Mouse (Mus musculus) kidney, adult 11 months (tissue): ENCODE measurements at regions not wholly inside any gene's neighbourhood (a gene's known extent, or its start where the extent isn't known, plus 50 kb on each side); places are given as distances from the start of the nearest gene placed in this dataset.
A peak's percentile ranks its signal among the peaks of the same experiment; 100 is the strongest.
"Not testable (repeated sequence)": the region's sequence is repeated elsewhere in the genome, so short reads cannot be mapped to it uniquely, and the experiment has no call there.

Experiments
- DNase-seq: peaks from one replicate; pipeline ENCODE4 v3.0.0; 2022

- no peak for DNase-seq
Measured at GRCm38 (mm10) chr13:72282764-72283163, 319.2 kb upstream of the Irx1 start.

GRCm38 (mm10) chr13:72283701-72284100 is 320.2 kb upstream of the Irx1 start:
- no peak for DNase-seq

- no peak for DNase-seq
Measured at GRCm38 (mm10) chr13:72286301-72286700, 322.8 kb upstream of the Irx1 start.

GRCm38 (mm10) chr13:72288381-72289092 is 325.0 kb upstream of the Irx1 start:
- DNase-seq: no peak

- no peak for DNase-seq
Measured at GRCm38 (mm10) chr13:72289093-72289501, 325.6 kb upstream of the Irx1 start.

- DNase-seq: peak; percentile 12
Measured at GRCm38 (mm10) chr13:72292361-72292760, 328.8 kb upstream of the Irx1 start.

GRCm38 (mm10) chr13:72293059-72293694 is 329.7 kb upstream of the Irx1 start:
- no peak for DNase-seq

- no peak for DNase-seq
Measured at GRCm38 (mm10) chr13:72298264-72298870, 330.3 kb upstream of the Irx2 start.

- DNase-seq: no peak
Measured at GRCm38 (mm10) chr13:72299660-72300059, 329.0 kb upstream of the Irx2 start.

GRCm38 (mm10) chr13:72301114-72301513 is 327.5 kb upstream of the Irx2 start:
- DNase-seq: peak; percentile 9

GRCm38 (mm10) chr13:72301841-72302240 is 326.8 kb upstream of the Irx2 start:
- no peak for DNase-seq

GRCm38 (mm10) chr13:72302436-72303125 is 326.0 kb upstream of the Irx2 start:
- DNase-seq: no peak

GRCm38 (mm10) chr13:72303126-72303760 is 325.4 kb upstream of the Irx2 start:
- DNase-seq: no peak

GRCm38 (mm10) chr13:72324041-72324690 is 304.5 kb upstream of the Irx2 start:
- DNase-seq: no peak

- DNase-seq: not testable (repeated sequence)
Measured at GRCm38 (mm10) chr13:72326201-72326600, 302.4 kb upstream of the Irx2 start.

GRCm38 (mm10) chr13:72345647-72346133 is 282.9 kb upstream of the Irx2 start:
- DNase-seq: no peak

GRCm38 (mm10) chr13:72346207-72346943 is 282.2 kb upstream of the Irx2 start:
- no peak for DNase-seq

GRCm38 (mm10) chr13:72346944-72347586 is 281.6 kb upstream of the Irx2 start:
- DNase-seq: no peak

GRCm38 (mm10) chr13:72352641-72353181 is 275.9 kb upstream of the Irx2 start:
- DNase-seq: peak; percentile 66

- DNase-seq: no peak
Measured at GRCm38 (mm10) chr13:72355297-72355696, 273.3 kb upstream of the Irx2 start.

- DNase-seq: peak; percentile 35
Measured at GRCm38 (mm10) chr13:72355821-72356220, 272.8 kb upstream of the Irx2 start.
